Mouse (Mus musculus) erythroblast, embryonic 14.5 days (primary cell): Measurements from ENCODE around the gene Cdc42ep3. TPM values are rescaled to one million over a fixed set of nuclear protein-coding genes. Genes with fewer than 3 reads are reported as not detected.

Source experiments
- H3K27me3 ChIP-seq: 2 replicates; pipeline ENCODE4 v1.6.1; 2012; ENCODE audit warnings: inconsistent platforms; ENCODE audit not compliant: control insufficient read depth
- H3K36me3 ChIP-seq: 2 replicates; pipeline ENCODE4 v1.6.1; 2012; ENCODE audit warnings: mild to moderate bottlenecking, inconsistent platforms; ENCODE audit not compliant: control insufficient read depth
- H3K4me1 ChIP-seq: 2 replicates; pipeline ENCODE4 v1.6.1; 2012; ENCODE audit warnings: inconsistent platforms; ENCODE audit not compliant: control insufficient read depth
- H3K4me3 ChIP-seq: replicated peaks from 2 replicates; pipeline ENCODE3; 2012; ENCODE audit warnings: moderate library complexity, mild to moderate bottlenecking, inconsistent platforms
- H3K9me3 ChIP-seq: 2 replicates; pipeline ENCODE4 v1.6.1; 2012; ENCODE audit warnings: low read length, inconsistent platforms, mixed read lengths; ENCODE audit not compliant: control insufficient read depth
- GATA1 ChIP-seq: IDR thresholded peaks from 2 replicates; pipeline ENCODE4 v1.6.1; 2012; ENCODE audit warnings: low read length, inconsistent platforms, mixed read lengths
- TAL1 ChIP-seq: IDR thresholded peaks from 3 replicates; pipeline ENCODE4 v1.6.1; 2012; ENCODE audit warnings: low read length, inconsistent platforms, mixed read lengths
- polyA plus RNA-seq: library from polyadenylated mRNA; stranded (reverse); fragments of >175 nt; gene quantifications from 2 replicates; pipeline ENCODE4 v1.2.3, GENCODE M21; 2012

Gene Cdc42ep3
- polyA plus RNA-seq, 1 experiment = 1.9 TPM

DNA sequence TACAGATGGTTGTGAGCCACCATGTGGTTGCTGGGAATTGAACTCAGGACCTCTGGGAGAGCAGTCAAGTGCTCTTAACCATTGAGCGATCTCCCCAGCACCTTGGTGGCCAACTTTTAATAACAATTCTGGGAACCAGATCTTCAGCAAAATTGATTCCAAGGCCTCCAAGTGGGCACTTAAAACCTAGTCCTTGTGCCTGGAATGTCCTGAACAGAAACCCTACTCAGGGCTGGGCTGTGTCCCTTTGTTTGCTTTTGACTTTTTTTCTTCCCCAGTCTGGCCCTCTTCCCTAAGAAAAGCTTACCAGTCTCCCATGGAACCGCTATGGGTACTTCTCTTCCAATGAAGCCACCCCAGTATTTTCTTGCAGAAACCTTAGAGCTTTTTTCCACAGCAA is 24.5 kb downstream of the Cdc42ep3 start:
- no peaks in the 10 kb centered on the region; the same call in 1 of the 2 replicates for H3K27me3 ChIP-seq
- H3K4me1 ChIP-seq = peaks cover 19% of the 10 kb centered on the region
- H3K36me3 ChIP-seq = peaks cover 52% of the 10 kb centered on the region
- no peaks in the 10 kb centered on the region; the same call in 1 of the 2 replicates for H3K9me3 ChIP-seq
- H3K4me3 ChIP-seq = no peak overlapping the region
- TF ChIP-seq TAL1 = no peak
- no peak for TF ChIP-seq GATA1

DNA sequence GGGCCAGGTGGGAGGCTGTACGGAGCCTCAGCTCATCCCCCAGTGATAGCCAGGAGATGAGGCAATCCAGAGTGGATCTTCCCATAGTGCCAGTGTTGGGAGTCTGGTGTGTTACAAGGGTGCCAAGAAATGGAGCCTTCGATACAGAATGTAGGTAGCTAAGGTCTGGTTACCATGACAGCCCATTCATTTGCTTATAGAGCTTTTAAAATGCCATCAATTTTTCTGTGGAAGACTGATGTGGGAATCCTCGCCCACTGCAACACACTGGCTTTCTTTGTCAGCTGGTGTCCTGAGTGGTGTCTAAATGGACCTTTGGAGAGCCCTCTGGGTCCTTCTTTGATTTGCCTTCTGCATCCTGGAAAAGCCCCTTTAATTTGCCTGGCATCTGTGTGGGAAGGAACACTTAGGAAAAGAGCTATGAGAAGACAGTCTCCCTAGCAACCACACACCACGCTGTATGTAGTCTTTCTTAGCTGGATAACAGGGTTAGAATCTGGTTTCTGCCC is 28.0 kb downstream of the Cdc42ep3 start:
- TF ChIP-seq TAL1 = no peak
- Histone ChIP-seq H3K27me3 (no peaks in the 10 kb centered on the region; the same call in 1 of the 2 replicates), H3K4me3 (no peak overlapping the region), H3K4me1 (no peaks in the 10 kb centered on the region), H3K36me3 (peaks cover 18% of the 10 kb centered on the region), H3K9me3 (no peaks in the 10 kb centered on the region; the same call in 1 of the 2 replicates)

DNA sequence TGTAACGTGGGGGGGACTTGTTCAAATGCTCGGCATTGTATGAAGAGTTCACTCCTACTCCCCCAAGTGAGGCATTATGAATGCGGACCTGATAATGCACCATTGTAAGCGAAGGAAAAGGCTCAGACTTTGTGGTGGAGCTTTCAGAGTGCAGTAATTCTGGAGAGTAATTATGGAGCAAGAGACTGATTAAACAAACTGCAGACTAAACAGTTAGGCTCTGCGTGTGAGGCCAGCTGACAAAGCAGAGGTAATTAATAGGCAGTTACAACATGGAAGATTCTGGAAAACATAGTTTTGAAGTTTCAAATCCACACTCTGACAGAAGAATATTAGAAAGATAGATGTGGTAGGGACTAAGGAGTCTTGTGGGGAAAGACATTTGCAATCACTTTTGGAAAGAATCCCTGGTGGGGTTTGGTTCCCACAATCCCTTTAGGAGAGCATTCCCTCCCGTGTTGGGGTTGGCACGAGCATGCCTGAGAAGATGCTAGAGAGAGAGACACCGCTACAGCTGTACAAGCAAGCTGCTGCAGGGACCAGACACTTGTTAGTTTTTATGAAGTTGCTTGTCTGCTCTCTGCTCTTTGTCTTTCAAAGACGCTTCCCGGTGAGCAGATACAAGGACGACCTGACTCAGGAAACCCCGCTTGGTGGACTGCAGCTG is 37.7 kb downstream of the Cdc42ep3 start:
- Histone ChIP-seq H3K9me3 (no peaks in the 10 kb centered on the region), H3K4me1 (no peaks in the 10 kb centered on the region), H3K36me3 (no peaks in the 10 kb centered on the region), H3K4me3 (no peak overlapping the region), H3K27me3 (no peaks in the 10 kb centered on the region)
- no peak for TF ChIP-seq GATA1
- no peak for TF ChIP-seq TAL1

DNA sequence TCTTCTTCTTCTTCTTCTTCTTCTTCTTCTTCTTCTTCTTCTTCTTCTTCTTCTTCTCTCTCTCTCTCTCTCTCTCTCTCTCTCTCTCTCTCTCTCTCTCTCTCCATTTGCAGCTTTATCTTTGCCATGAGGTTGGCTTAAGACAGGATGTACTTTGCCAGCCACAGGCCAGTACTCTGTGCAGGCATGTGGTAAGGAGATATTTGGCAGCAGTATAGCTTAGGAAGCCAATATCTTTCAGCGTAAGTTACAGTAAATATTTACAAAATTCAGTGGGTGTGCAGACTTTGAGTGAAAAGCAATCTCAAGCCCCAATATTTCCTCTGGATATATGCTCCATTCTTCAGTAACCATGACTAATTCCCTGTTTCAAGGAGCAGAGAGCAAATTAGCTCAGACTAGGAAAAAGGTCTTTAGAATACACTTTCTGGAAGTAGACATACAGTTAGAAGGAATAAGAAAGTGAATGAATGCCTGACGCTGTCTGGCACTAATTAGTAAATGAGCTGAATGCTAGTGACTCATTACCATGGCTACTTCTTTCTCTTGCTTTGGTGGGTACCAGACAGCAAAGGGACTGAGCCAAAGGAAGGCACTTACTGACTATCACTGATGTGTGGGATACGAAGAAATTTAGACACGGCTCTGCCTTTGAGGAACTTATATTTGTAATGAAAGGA is 39.3 kb downstream of the Cdc42ep3 start:
- Histone ChIP-seq H3K4me1 (no peaks in the 10 kb centered on the region), H3K36me3 (no peaks in the 10 kb centered on the region), H3K9me3 (no peaks in the 10 kb centered on the region), H3K4me3 (no peak overlapping the region), H3K27me3 (no peaks in the 10 kb centered on the region)
- TF ChIP-seq TAL1 (no peak), GATA1 (no peak)

DNA sequence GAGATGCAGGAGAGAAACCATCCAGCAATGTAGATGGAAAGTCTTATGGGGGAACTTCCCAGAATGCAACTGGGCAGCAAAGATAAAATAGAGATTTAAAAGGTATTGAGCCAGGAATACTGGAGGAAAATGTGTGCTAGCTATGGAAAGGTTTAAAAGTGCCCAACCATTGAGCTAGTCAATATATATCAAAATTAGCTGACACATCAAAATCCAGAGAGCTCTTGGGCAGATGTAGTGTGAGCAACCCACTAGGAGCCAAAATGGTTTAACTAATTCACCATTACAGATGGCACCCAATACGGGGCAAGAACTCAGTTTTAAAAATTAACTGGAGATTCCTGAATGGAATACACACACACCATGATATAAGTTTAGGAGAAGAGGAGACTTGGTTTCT is 44.4 kb downstream of the Cdc42ep3 start:
- Histone ChIP-seq H3K36me3 (no peaks in the 10 kb centered on the region), H3K4me1 (no peaks in the 10 kb centered on the region), H3K4me3 (no peak overlapping the region), H3K9me3 (no peaks in the 10 kb centered on the region), H3K27me3 (no peaks in the 10 kb centered on the region)
- TF ChIP-seq GATA1 = no peak
- no peak for TF ChIP-seq TAL1

DNA sequence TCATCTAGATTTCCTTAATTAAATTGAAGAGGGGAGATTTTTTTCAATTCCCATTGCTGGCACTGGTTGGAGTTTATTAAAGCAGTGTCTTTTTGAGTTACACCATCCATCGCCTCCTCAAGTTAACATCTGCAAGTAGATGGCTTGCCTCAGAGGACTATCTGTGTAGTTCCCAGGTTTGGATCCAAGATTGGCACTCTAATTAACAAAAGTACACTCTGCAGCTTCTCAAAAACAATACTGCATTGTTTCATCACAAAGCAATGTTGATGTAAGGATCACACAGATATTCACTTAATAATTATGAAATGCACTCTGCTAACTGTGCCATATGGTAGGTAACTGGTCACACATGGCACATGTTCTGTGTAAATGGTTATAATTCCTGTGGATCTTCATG is 45.4 kb downstream of the Cdc42ep3 start:
- no peaks in the 10 kb centered on the region for H3K27me3 ChIP-seq
- TF ChIP-seq TAL1 (no peak), GATA1 (no peak)
- no peaks in the 10 kb centered on the region for H3K9me3 ChIP-seq
- H3K4me3 ChIP-seq = no peak overlapping the region
- no peaks in the 10 kb centered on the region for H3K36me3 ChIP-seq
- no peaks in the 10 kb centered on the region for H3K4me1 ChIP-seq

DNA sequence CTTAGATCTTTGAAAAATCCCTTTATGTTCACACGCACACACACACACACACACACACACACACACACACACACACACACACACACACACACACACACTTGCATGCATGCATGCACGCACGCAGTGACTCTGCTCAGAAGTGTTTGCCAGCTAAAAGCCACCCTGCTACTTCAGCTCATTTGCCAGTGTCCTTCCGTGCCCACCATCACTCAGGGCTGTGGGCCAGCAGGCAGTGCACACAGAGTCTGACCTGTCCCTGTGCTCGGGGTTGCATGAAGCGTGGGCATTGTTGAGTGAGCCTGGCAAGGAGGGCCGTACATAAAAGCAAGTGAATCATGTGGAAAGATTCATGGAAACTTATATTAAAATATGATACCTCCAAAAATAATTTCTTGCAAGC is 49.2 kb downstream of the Cdc42ep3 start:
- Histone ChIP-seq H3K4me1 (no peaks in the 10 kb centered on the region), H3K36me3 (no peaks in the 10 kb centered on the region), H3K27me3 (no peaks in the 10 kb centered on the region), H3K4me3 (no peak overlapping the region), H3K9me3 (no peaks in the 10 kb centered on the region; the same call in 1 of the 2 replicates)
- TF ChIP-seq TAL1 (no peak), GATA1 (no peak)

DNA sequence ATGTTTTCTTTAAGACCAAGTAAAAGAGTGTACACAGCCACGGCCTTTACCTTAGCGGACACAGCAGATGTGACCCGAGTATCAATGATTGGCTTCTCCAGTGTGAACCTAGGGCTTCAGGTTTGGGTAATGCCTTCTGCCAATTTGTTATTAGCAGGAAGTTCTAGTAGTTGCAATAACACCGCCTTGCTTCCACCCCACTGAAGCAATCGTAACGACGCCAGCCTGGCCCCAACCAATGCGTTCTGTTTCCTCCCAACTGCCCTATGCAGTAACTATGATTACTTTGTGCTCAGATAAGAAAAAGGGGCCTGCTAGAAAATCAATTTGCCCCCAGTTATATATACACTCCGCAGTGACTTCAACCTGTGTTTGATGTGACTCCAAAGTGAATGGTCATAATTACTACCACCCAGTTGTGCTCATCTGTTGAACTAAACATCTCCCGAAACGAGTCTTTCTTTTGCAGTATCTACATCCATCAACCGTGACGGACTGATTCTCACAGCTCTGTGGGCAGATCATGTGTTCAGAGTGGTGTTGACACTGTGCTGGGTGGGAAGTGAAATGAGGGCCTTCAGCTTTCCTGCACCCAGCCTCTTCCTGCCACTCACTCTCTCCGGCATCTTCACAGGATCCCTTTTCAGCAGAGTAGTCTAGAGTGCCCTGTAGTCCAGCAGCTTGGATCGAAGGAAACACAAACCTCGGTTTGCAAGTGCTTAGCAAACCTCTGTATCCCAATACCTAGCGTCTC is 51.0 kb downstream of the Cdc42ep3 start:
- TF ChIP-seq TAL1 (no peak), GATA1 (no peak)
- Histone ChIP-seq H3K4me3 (no peak overlapping the region), H3K9me3 (no peaks in the 10 kb centered on the region; the same call in 1 of the 2 replicates), H3K27me3 (no peaks in the 10 kb centered on the region), H3K36me3 (no peaks in the 10 kb centered on the region), H3K4me1 (no peaks in the 10 kb centered on the region)

DNA sequence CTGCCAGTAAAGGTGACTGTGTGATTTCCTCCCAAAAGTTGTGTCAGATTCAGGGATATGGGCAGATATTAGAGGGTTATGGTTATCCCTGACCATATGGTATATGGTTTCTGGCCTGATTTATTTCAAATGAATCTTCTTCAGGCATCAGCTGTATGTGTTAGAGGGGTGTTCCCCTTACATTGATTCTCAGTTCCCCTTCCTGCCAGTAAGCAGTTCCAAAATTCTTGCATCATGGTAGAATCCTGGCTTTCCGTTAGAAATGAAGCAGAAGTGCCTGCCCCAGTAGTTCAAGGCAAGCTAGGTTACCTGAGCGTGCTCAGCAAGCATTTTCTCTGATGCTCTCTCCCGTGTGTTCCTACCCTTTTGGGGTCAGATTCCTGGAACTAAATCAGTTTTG is 51.7 kb downstream of the Cdc42ep3 start:
- no peaks in the 10 kb centered on the region for H3K27me3 ChIP-seq
- no peaks in the 10 kb centered on the region; the same call in 1 of the 2 replicates for H3K9me3 ChIP-seq
- H3K4me3 ChIP-seq = no peak overlapping the region
- TF ChIP-seq TAL1 = no peak
- no peak for TF ChIP-seq GATA1
- no peaks in the 10 kb centered on the region for H3K4me1 ChIP-seq
- H3K36me3 ChIP-seq = no peaks in the 10 kb centered on the region
